Mouse (Mus musculus) kidney, embryonic 15.5 days (tissue): ENCODE results near the gene Dusp2. TPM values are rescaled to one million over a fixed set of nuclear protein-coding genes. Genes with fewer than 3 reads are reported as not detected.

ENCODE experiments used
- ATAC-seq: fragments of 200-750 bp; cut with Nextera tagmentation; replicated peaks from 2 replicates; pipeline ENCODE4 v1.8.0; 2017; ENCODE audit warnings: moderate TSS enrichment; ENCODE audit not compliant: low FRiP score
- H3K27ac ChIP-seq: fragments of 300-500 bp; sonication (generic); 2 replicates; pipeline ENCODE4 v1.5.1; 2015; ENCODE audit warnings: mild to moderate bottlenecking, inconsistent platforms
- H3K27me3 ChIP-seq: fragments of 300-500 bp; sonication (generic); 2 replicates; pipeline ENCODE4 v1.6.1; 2015; ENCODE audit warnings: inconsistent platforms
- H3K36me3 ChIP-seq: fragments of 300-500 bp; sonication (generic); 2 replicates; pipeline ENCODE4 v1.6.1; 2015; ENCODE audit warnings: inconsistent platforms
- H3K4me1 ChIP-seq: fragments of 300-500 bp; sonication (generic); 2 replicates; pipeline ENCODE4 v1.6.1; 2015; ENCODE audit warnings: inconsistent platforms
- H3K4me2 ChIP-seq: fragments of 300-500 bp; sonication (generic); 2 replicates; pipeline ENCODE4 v1.6.1; 2015; ENCODE audit warnings: moderate library complexity, mild to moderate bottlenecking, inconsistent platforms
- H3K4me3 ChIP-seq: fragments of 300-500 bp; sonication (generic); replicated peaks from 2 replicates; pipeline ENCODE4 v1.5.1; 2015; ENCODE audit warnings: mild to moderate bottlenecking, inconsistent platforms
- H3K9ac ChIP-seq: fragments of 300-500 bp; sonication (generic); 2 replicates; pipeline ENCODE4 v1.6.1; 2015; ENCODE audit warnings: mild to moderate bottlenecking, inconsistent platforms
- H3K9me3 ChIP-seq: fragments of 300-500 bp; sonication (generic); replicated peaks from 2 replicates; pipeline ENCODE4 v1.6.1; 2016; ENCODE audit warnings: inconsistent platforms
- WGBS: fragments of 180-500 bp; shearing (Covaris S2); methylation state at CpG from one replicate; pipeline ENCODE4 v1.1.7; 2015; ENCODE audit warnings: mixed read lengths; 5-methylcytosine and 5-hydroxymethylcytosine counted together
- polyA plus RNA-seq: library from polyadenylated mRNA; unstranded; fragments of >200 nt; fragmentation: Nextera tagmentation; extraction: Ambion mirVana; gene quantifications from 2 replicates; pipeline ENCODE4 v1.2.1, GENCODE M21; 2015

Gene Dusp2
- polyA plus RNA-seq, 1 experiment from 2014 or later = 9.0 TPM

DNA sequence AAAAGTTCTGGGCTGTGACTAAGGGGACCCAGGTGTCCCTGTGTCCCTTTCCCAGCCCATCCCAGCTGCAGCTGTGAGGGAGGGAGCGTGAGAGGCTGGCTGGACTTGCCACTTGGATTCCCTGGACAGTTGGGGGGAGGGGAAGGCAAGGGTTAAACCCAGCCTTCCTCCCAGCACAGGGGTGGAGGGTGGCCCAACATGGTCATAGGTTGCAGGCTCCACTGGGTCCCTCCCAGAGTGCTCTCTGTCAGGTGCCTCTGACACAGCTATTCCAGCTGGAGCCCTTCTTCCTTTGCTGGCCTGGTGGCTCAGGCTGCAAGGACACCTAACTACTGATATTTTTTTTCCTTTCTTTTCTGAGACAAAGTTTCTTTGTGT lies 35.5 kb downstream of the Dusp2 start:
- no peak overlapping the region for H3K4me3 ChIP-seq
- no peak overlapping the region for H3K4me2 ChIP-seq
- H3K9ac ChIP-seq = no peak overlapping the region
- H3K27ac ChIP-seq = 0 out of 2 replicates have a peak overlapping the region, but pooled peaks have one; percentile 29
- H3K9me3 ChIP-seq = no peaks in the 10 kb centered on the region
- WGBS = 75% methylated on average over 1 of the region's 1 CpGs
- H3K4me1 ChIP-seq = peaks cover 28% of the 10 kb centered on the region
- H3K36me3 ChIP-seq = no peaks in the 10 kb centered on the region
- peak; percentile 79 for ATAC-seq
- peaks cover 16% of the 10 kb centered on the region for H3K27me3 ChIP-seq

DNA sequence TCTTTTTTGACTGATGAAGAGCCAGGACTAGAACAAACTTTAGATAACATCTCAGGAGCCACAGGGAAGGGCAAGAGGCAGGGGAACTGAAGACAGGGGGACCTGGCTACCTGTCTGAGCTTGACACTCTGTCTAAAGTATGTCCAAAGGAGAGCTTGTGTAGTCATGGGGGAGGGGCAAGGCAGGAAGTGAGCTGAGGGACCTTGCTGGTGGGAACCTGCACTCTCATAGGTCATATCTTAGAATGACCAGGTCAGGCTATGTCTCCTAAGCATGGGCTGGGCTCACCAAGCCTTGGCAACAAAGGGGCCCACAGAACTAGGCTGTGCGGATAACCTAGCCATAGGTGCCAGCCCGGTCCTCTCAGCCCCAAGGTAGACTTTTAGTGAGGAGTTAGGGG lies 36.1 kb downstream of the Dusp2 start:
- Histone ChIP-seq H3K9ac (no peak overlapping the region), H3K4me3 (no peak overlapping the region), H3K4me1 (peaks cover 31% of the 10 kb centered on the region), H3K36me3 (no peaks in the 10 kb centered on the region), H3K9me3 (no peaks in the 10 kb centered on the region), H3K27ac (no peak overlapping the region), H3K4me2 (no peak overlapping the region), H3K27me3 (peaks cover 10% of the 10 kb centered on the region; the same call in 1 of the 2 replicates)
- 92% methylated on average over 2 of the region's 2 CpGs for WGBS
- ATAC-seq = no peak

DNA sequence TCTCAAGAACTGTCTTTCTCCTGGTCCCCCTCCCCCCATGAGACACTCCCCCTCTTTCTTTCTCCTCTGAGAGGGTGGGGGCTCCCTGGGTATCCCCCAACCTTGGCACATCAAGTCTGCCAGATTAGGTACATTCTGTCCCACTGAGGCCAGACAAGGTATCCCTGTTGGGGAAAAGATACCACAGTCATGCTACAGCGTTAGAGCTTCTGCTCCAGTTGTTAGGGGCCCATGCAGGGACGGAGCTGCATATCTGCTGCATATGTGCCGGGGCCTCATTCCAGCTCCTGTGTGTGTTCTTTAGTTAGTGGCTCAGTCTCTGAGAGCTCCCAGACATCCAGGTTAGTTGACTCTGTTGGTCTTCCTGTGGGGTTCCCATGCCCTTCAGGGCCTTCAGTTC lies 38.2 kb downstream of the Dusp2 start:
- Histone ChIP-seq H3K27me3 (no peaks in the 10 kb centered on the region), H3K4me3 (no peak overlapping the region), H3K4me1 (peaks cover 39% of the 10 kb centered on the region), H3K4me2 (no peak overlapping the region), H3K9ac (no peak overlapping the region), H3K36me3 (no peaks in the 10 kb centered on the region), H3K9me3 (no peaks in the 10 kb centered on the region), H3K27ac (no peak overlapping the region)
- no peak for ATAC-seq
- WGBS = 94% methylated on average over 3 of the region's 3 CpGs

DNA sequence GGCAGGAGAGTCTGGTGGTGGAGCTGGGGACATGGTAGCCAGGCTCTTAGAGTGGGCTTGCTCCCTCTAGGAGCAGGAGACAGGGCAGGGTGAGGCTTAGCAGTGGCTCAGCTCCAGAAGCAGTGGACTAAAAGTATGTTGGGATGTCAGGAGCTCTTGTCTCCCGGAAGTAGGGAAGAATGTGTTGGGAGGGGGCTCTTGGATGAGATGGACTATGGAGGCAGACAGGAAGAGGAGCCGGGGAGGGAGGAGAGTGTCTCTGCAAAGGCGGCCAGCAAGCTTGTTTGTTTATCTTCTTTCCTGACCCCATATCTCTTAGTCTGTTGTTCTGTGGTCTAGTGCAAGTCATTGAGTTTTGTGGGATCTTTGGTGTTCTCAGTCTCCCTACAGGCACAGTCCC lies 39.1 kb downstream of the Dusp2 start:
- Histone ChIP-seq H3K4me3 (no peak overlapping the region), H3K27me3 (no peaks in the 10 kb centered on the region), H3K4me2 (no peak overlapping the region), H3K4me1 (peaks cover 36% of the 10 kb centered on the region), H3K9me3 (no peaks in the 10 kb centered on the region), H3K36me3 (no peaks in the 10 kb centered on the region), H3K9ac (no peak overlapping the region), H3K27ac (no peak overlapping the region)
- ATAC-seq = no peak
- WGBS = 52% methylated on average over 3 of the region's 3 CpGs

DNA sequence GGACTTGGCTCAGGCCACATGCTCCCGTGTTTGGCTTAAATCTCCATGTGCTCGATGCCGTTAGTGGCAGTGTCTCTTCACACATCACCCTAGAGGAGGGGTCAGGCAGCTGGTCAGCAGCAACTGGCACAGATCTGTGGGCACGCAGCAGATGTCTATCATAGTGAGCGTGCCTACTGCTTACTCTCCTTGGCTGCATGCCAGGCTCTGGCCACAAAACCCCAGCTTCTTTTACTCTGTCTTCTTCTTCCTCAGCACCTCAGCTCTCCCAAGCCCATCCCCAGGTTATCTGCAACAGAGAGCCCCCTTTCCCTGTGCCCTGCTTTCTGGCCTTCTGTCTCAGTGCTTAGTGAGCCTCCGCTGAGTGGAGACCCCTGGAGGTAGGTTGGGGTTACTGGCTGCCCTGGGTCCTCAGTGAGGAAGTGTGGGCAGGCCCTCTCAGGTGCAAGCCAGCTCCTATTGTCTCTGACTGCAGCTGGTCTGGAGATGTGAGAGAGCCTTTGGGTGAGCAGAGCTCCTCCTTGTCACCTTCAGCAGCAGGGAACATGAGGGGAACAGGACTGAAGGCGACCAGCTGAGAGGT lies 39.9 kb downstream of the Dusp2 start:
- no peak overlapping the region for H3K4me3 ChIP-seq
- H3K27ac ChIP-seq = no peak overlapping the region
- H3K27me3 ChIP-seq = no peaks in the 10 kb centered on the region
- no peaks in the 10 kb centered on the region for H3K36me3 ChIP-seq
- no peaks in the 10 kb centered on the region for H3K9me3 ChIP-seq
- WGBS = 64% methylated on average over 7 of the region's 7 CpGs
- peaks cover 28% of the 10 kb centered on the region for H3K4me1 ChIP-seq
- no peak overlapping the region for H3K9ac ChIP-seq
- ATAC-seq = 0 out of 2 replicates have a peak, but pooled peaks have one; percentile 26
- no peak overlapping the region for H3K4me2 ChIP-seq

DNA sequence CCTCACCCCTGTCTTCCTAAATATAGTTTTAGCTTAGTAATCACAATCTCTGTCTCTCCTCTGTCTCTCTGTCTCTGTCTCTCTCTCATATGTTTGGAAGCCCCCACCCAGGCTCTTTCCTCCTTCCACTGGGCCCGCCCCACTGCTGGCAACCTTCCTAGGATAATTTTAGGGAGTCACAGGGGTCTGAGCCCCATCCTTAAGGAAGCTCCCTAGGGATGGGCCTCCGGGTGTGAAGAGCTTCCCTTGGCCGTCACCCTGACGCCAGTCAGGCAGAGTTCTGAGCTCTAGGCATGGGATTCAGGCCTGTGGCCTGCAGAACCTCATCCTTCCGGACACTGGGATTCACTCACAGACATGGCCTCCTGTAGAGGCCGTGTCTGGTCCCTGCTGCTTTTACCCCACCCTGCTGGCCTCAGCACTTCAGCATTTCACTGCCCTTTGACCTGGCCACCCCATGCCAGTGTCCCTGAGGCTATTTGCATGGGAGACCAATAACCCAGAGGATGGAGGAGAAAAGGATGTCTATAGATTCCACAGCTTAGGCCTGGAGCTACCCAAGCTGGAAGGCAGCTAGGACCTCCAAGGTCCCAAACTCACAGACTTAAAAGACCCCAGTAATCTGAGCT lies 40.6 kb downstream of the Dusp2 start:
- WGBS = 71% methylated on average over 6 of the region's 6 CpGs
- no peak overlapping the region for H3K9ac ChIP-seq

DNA sequence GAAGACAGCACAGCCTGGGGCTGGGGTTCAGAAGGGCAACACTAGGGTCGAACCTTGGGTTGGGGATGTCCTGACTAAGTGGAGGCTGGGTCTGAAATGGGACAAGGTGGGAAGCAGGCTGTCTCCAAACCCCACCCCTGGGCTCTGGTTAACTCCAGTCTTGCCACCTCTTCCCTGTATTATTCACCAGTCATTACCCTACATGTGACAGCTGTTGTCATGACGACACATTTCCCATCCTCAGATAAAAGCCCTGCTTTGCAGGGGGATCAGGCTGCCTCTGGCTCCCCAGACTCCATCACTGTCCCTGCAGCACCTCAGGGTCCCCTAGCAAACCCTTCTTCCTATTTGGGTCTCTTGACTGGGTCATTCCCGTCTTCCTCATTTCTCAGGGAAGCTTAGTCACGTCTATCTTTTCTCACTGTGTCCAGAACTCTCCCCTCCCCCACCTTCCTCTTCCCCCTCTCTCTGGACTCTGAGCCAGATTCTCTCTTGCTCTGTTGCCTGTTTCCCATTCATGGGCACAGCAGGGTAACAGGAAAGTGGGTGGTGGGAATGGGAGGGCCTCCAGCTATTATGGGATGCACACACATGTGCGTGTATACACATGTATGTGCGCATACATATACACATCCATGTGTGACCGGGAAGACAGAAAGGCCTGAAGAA lies 42.1 kb downstream of the Dusp2 start:
- H3K9me3 ChIP-seq = no peaks in the 10 kb centered on the region
- no peaks in the 10 kb centered on the region for H3K27me3 ChIP-seq
- H3K27ac ChIP-seq = no peak overlapping the region
- H3K9ac ChIP-seq = no peak overlapping the region
- H3K4me2 ChIP-seq = no peak overlapping the region
- peaks cover 16% of the 10 kb centered on the region; the same call in 1 of the 2 replicates for H3K4me1 ChIP-seq
- H3K36me3 ChIP-seq = no peaks in the 10 kb centered on the region
- no peak for ATAC-seq
- H3K4me3 ChIP-seq = no peak overlapping the region
- 72% methylated on average over 7 of the region's 7 CpGs for WGBS

More for the DNA sequence above, 40.6 kb downstream of the Dusp2 start:
- Histone ChIP-seq H3K36me3 (no peaks in the 10 kb centered on the region), H3K9me3 (no peaks in the 10 kb centered on the region), H3K4me1 (peaks cover 22% of the 10 kb centered on the region), H3K27ac (no peak overlapping the region), H3K4me3 (no peak overlapping the region), H3K4me2 (no peak overlapping the region), H3K27me3 (no peaks in the 10 kb centered on the region)
- no peak for ATAC-seq

DNA sequence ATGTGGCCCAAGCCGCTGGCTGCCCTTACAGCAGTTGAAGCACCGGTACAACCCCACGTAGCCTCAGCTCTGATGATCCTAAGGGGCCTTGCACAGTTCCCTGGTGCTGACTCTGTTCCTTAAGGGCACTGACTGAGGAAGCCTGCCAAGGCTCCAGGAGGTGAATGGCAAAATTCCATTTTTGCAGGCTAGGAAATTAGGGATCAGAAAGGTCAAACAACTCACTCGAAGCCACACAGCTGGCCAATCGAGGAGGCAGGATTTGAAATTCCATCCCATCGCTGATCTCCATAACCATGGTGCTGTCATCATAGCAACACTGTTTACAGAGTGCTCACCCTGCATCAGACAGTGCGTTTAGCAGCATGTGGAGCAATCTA lies 42.6 kb downstream of the Dusp2 start:
- no peak overlapping the region for H3K4me2 ChIP-seq
- no peak overlapping the region for H3K4me3 ChIP-seq
- peaks cover 16% of the 10 kb centered on the region; the same call in 1 of the 2 replicates for H3K4me1 ChIP-seq
- WGBS = 59% methylated on average over 7 of the region's 7 CpGs
- no peaks in the 10 kb centered on the region for H3K9me3 ChIP-seq
- H3K27me3 ChIP-seq = no peaks in the 10 kb centered on the region
- H3K9ac ChIP-seq = no peak overlapping the region
- H3K27ac ChIP-seq = no peak overlapping the region
- no peak for ATAC-seq
- H3K36me3 ChIP-seq = no peaks in the 10 kb centered on the region

DNA sequence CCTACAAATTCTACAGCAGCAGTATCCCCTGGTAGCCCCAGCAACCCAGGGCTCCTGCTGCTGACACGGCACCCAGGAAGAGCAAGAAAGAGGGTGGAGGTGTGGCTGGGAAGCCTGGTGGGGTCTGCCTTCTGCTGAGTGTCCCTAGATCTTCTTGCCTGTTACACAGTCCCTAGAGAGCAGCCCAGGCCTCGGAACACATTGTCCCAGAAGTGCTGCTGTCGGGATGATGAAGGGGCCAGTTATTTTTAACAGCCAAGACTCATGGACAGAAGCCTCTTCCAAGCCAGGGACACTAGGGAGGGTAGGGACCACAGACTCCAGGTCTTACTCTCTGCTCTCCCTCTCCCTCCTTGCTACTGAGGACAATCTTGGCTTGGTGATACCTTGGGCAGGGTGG lies 43.3 kb downstream of the Dusp2 start:
- Histone ChIP-seq H3K9ac (no peak overlapping the region), H3K27me3 (no peaks in the 10 kb centered on the region), H3K36me3 (no peaks in the 10 kb centered on the region), H3K4me3 (no peak overlapping the region), H3K4me2 (no peak overlapping the region), H3K27ac (no peak overlapping the region), H3K9me3 (no peaks in the 10 kb centered on the region), H3K4me1 (peaks cover 16% of the 10 kb centered on the region; the same call in 1 of the 2 replicates)
- 48% methylated on average over 3 of the region's 3 CpGs for WGBS
- no peak for ATAC-seq

DNA sequence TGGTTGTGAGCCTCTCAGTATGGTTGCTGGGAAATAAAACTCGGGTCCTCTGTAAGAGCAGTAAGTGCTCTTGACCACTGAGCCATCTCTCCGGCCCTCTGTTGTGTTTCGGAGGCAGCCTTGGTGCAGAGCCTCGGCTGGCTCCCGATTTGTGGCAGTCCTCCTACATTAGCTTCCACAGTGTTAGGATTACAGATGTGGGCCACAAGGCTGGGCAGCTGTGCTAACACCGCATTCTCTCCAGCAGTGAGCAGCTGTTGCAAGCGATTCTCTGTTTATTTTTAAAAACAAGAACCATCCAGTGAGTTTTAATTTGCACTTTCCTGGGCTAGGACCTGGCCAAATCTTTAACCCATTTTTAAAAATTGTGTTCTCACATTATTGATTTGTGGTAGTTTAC lies 47.9 kb downstream of the Dusp2 start:
- Histone ChIP-seq H3K9me3 (no peaks in the 10 kb centered on the region), H3K9ac (no peak overlapping the region), H3K4me2 (no peak overlapping the region), H3K27ac (no peak overlapping the region), H3K27me3 (no peaks in the 10 kb centered on the region), H3K4me3 (no peak overlapping the region), H3K4me1 (no peaks in the 10 kb centered on the region), H3K36me3 (no peaks in the 10 kb centered on the region)
- no peak for ATAC-seq
- 67% methylated on average over 7 of the region's 7 CpGs for WGBS

DNA sequence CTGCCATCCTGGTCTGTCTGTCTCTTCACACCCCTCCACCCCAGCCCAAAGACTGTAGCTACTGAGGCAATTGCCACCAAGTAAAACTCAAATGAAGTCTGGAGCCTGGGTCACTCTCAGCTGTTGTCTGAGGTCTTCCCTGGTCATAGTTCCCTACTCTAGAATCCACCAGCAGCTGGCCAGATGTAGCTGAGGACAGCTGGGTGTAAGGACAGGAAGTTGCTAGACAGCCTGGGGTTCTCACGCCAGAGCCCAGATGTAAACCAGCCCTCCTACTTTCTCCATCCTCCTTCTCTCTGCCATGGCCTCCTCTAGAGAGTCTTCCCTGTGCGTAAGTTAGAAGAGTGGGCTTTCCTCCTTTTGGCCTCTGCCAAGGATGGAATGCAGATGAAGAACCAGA lies 51.6 kb downstream of the Dusp2 start:
- H3K4me1 ChIP-seq = no peaks in the 10 kb centered on the region
- H3K9ac ChIP-seq = no peak overlapping the region
- H3K27me3 ChIP-seq = no peaks in the 10 kb centered on the region
- H3K27ac ChIP-seq = no peak overlapping the region
- no peak for ATAC-seq
- H3K4me2 ChIP-seq = no peak overlapping the region
- no peak overlapping the region for H3K4me3 ChIP-seq
- H3K9me3 ChIP-seq = no peaks in the 10 kb centered on the region
- WGBS = 81% methylated on average over 2 of the region's 2 CpGs
- H3K36me3 ChIP-seq = no peaks in the 10 kb centered on the region
